Comparison of ENCODE assay signal across 10 mouse cellular contexts in genomic region chr1:86038191-86038951, GRCm38 (mm10). TPM values are rescaled to one million over a fixed set of nuclear protein-coding genes. Genes with fewer than 3 reads are reported as not detected.
DNase-seq lines count a peak whose midpoint lies in the region; ATAC-seq lines count a peak whose summit lies in the region.
"Had no signal": no experiment of that assay in that cellular context is flagged by ENCODE, and none has a peak within 500 bp of the region (broad histone marks: within the 10 kb centered on the region; RNA-seq: fewer than 3 reads in every experiment).

No protein-coding gene starts in this region.

- DNase-seq in adrenal gland, adult 2 months = peak; percentile 76
- DNase-seq in adrenal gland, postnatal 10 days = no peak
- DNase-seq in Muller cell, postnatal 12 days (ENCODE audit: inconsistent ontology term) = peak; percentile 29
- DNase-seq in lung, adult 18-20 months = peak; percentile 60 to 69
- no peak for DNase-seq in layer of hippocampus, adult 18-20 months (ENCODE audit: low spot score in 2 of 2)
- DNase-seq in spleen, postnatal 4 days (ENCODE audit: low spot score in 2 of 2) = no peak
- no peak for DNase-seq in spleen, adult 18-20 months

- ATAC-seq in erythroid progenitor cell, adult 5-6 weeks (replicated peaks; ENCODE audit: low FRiP score, poor library complexity, severe bottlenecking) = peak; percentile 67; the same call in 1 of the 2 replicates

RNA-seq across cellular contexts. Expression of gene 2810459M11Rik, which starts 7.3 kb away (rescaled TPM):
- total RNA-seq in adrenal gland, adult 2 months (2021) = under 1 TPM; 0.12 to 0.21 TPM
- 0.07 and 0.25 TPM in 2 replicates for polyA plus RNA-seq in adrenal gland, adult 2 months (2012; rRNA removed)
- 1 to 10 TPM; 3.7 to 8.0 TPM for total RNA-seq in adrenal gland, postnatal 10 days (2021)
- not detected in 2 replicates for total RNA-seq in erythroid progenitor cell, adult 5-6 weeks (2015; ENCODE audit: low replicate concordance)
- not detected in 2 replicates for total RNA-seq in erythroid progenitor cell, adult 5-6 weeks (2017; ENCODE audit: low replicate concordance)
- total RNA-seq in layer of hippocampus, adult 18-20 months (2021) = 10 to 100 TPM; 12.2 to 12.3 TPM

RNA-seq across cellular contexts. Expression of gene Spata3, which starts 21.8 kb away (rescaled TPM):
- not detected for total RNA-seq in adrenal gland, adult 2 months (2021)
- not detected in 2 replicates for polyA plus RNA-seq in adrenal gland, adult 2 months (2012; rRNA removed)
- not detected for total RNA-seq in adrenal gland, postnatal 10 days (2021)
- not detected in 2 replicates for total RNA-seq in erythroid progenitor cell, adult 5-6 weeks (2015; ENCODE audit: low replicate concordance)
- not detected in 2 replicates for total RNA-seq in erythroid progenitor cell, adult 5-6 weeks (2017; ENCODE audit: low replicate concordance)
- total RNA-seq in layer of hippocampus, adult 18-20 months (2021) = under 1 TPM; 0.30 to 0.91 TPM
- polyA plus RNA-seq: large intestine, adult 2 months; neural tube, embryonic 11.5 days had no signal

RNA-seq across cellular contexts. Expression of gene Psmd1, which starts 25.8 kb away (rescaled TPM):
- total RNA-seq in adrenal gland, adult 2 months (2021) = 100 to 1,000 TPM; 123 to 128 TPM
- polyA plus RNA-seq in adrenal gland, adult 2 months (2012; rRNA removed) = 19.9 and 27.6 TPM in 2 replicates
- 100 to 1,000 TPM in 1 of 2 experiments, 10 to 100 TPM in 1; 95.2 to 101 TPM for total RNA-seq in adrenal gland, postnatal 10 days (2021)
- total RNA-seq in erythroid progenitor cell, adult 5-6 weeks (2015; ENCODE audit: low replicate concordance) = 54.8 and 84.7 TPM in 2 replicates
- 83.6 and 94.6 TPM in 2 replicates for total RNA-seq in erythroid progenitor cell, adult 5-6 weeks (2017; ENCODE audit: low replicate concordance)
- total RNA-seq in layer of hippocampus, adult 18-20 months (2021) = 100 to 1,000 TPM; 108 to 110 TPM

Comparison
In these comparisons a context has a peak if more than half of its experiments do, and no peak if none do; other contexts are left out.
1. DNase-seq: peak in adrenal gland, adult 2 months (single experiment), Muller cell, postnatal 12 days (single experiment) and lung, adult 18-20 months (2 of 2); none in adrenal gland, postnatal 10 days (single experiment), layer of hippocampus, adult 18-20 months (0 of 2), spleen, postnatal 4 days (0 of 2) and spleen, adult 18-20 months (0 of 2).